19 mouse cellular contexts compared by ENCODE assay signal in genomic region chr1:151963248-151963647, GRCm38 (mm10).
"Had no signal": no experiment of that assay in that cellular context is flagged by ENCODE, and none has a peak within 500 bp of the region (broad histone marks: within the 10 kb centered on the region; RNA-seq: fewer than 3 reads in every experiment).

No protein-coding gene starts in this region.

- ATAC-seq: midbrain, embryonic 13.5 days; midbrain, embryonic 16.5 days had no signal

- H3K4me3 ChIP-seq: liver, embryonic 13.5 days; megakaryocyte, embryonic 14.5 days; midbrain, embryonic 10.5 days; midbrain, embryonic 13.5 days had no signal

- H3K27ac ChIP-seq: liver, embryonic 13.5 days; midbrain, embryonic 10.5 days; midbrain, embryonic 13.5 days had no signal

- H3K27me3 ChIP-seq: liver, embryonic 13.5 days; megakaryocyte, embryonic 14.5 days; midbrain, embryonic 13.5 days had no signal

- H3K9me3 ChIP-seq: liver, embryonic 13.5 days; megakaryocyte, embryonic 14.5 days; midbrain, embryonic 10.5 days; midbrain, embryonic 13.5 days had no signal

- H3K9ac ChIP-seq: liver, embryonic 13.5 days; midbrain, embryonic 13.5 days had no signal

- H3K4me1 ChIP-seq: liver, embryonic 13.5 days had no signal

- H3K36me3 ChIP-seq: liver, embryonic 13.5 days; midbrain, embryonic 13.5 days had no signal

- H3K4me2 ChIP-seq: liver, embryonic 13.5 days; midbrain, embryonic 13.5 days had no signal

- DNase-seq: kidney, adult 2 months; kidney, postnatal 10 days; kidney, postnatal 36 days; left cerebral cortex, postnatal 4 days; liver, embryonic 13.5 days; lung, adult 2 months; lung, postnatal 14 days; lung, postnatal 4 days; right cerebral cortex, adult 18-20 months; right cerebral cortex, postnatal 14 days; right cerebral cortex, postnatal 4 days; spleen, adult 18-20 months; thymus, adult 2 months; thymus, postnatal 14 days; thymus, postnatal 4 days had no signal
